Mouse (Mus musculus) kidney, adult 8-10 months (tissue): ENCODE results near the gene Vegfd.

Experiments
- DNase-seq, 2 experiments: peaks; one replicate each; pipeline ENCODE4 v3.0.0; 2022

Vegfd gene

GRCm38 (mm10) chrX:164419955-164420354, 46.8 kb downstream of the Vegfd start:
- DNase-seq = no peak

GRCm38 (mm10) chrX:164420518-164420917, 47.3 kb downstream of the Vegfd start:
- no peak for DNase-seq

GRCm38 (mm10) chrX:164424821-164425220, 51.6 kb downstream of the Vegfd start:
- DNase-seq = no peak

GRCm38 (mm10) chrX:164427295-164427694, 54.1 kb downstream of the Vegfd start:
- no peak for DNase-seq

- no peak for DNase-seq
Observed at GRCm38 (mm10) chrX:164428224-164428623, 55.0 kb downstream of the Vegfd start.

- DNase-seq = peak in 1 of 2 experiments; percentile 23
Observed at GRCm38 (mm10) chrX:164430621-164431020, 57.4 kb downstream of the Vegfd start.

GRCm38 (mm10) chrX:164431133-164431532, 58.0 kb downstream of the Vegfd start:
- no peak for DNase-seq

GRCm38 (mm10) chrX:164431541-164431940, 58.4 kb downstream of the Vegfd start:
- no peak for DNase-seq

- no peak for DNase-seq
Observed at GRCm38 (mm10) chrX:164432682-164433081, 59.5 kb downstream of the Vegfd start.

- DNase-seq = no peak
Observed at GRCm38 (mm10) chrX:164436709-164437108, 63.5 kb downstream of the Vegfd start, which contains the start of gene Asb11. Gene Asb11, plus strand, starts transcription at chrX:164436994.

GRCm38 (mm10) chrX:164439462-164439861, 66.3 kb downstream of the Vegfd start:
- peak; percentile 28 to 48 for DNase-seq

- DNase-seq = peak; percentile 89 to 94
Observed at GRCm38 (mm10) chrX:164440140-164440539, 67.0 kb downstream of the Vegfd start.

GRCm38 (mm10) chrX:164440703-164441102, 67.5 kb downstream of the Vegfd start:
- DNase-seq = peak; percentile 24 to 29

GRCm38 (mm10) chrX:164441306-164441705, 68.1 kb downstream of the Vegfd start:
- no peak for DNase-seq

- no peak for DNase-seq
Observed at GRCm38 (mm10) chrX:164445601-164446000, 72.4 kb downstream of the Vegfd start.

- DNase-seq = no peak
Observed at GRCm38 (mm10) chrX:164446106-164446551, 73.0 kb downstream of the Vegfd start.

- no peak for DNase-seq
Observed at GRCm38 (mm10) chrX:164446835-164447681, 73.9 kb downstream of the Vegfd start.

GRCm38 (mm10) chrX:164447682-164448071, 74.5 kb downstream of the Vegfd start:
- DNase-seq = no peak

GRCm38 (mm10) chrX:164449201-164449600, 76.0 kb downstream of the Vegfd start:
- peak; percentile 14 to 50 for DNase-seq
